Mouse (Mus musculus) MEL (cell line): Measurements from ENCODE around the gene Stxbp5l. TPM values are rescaled to one million over a fixed set of nuclear protein-coding genes. Genes with fewer than 3 reads are reported as not detected.

Source experiments
- DNase-seq: peaks from one replicate; pipeline ENCODE4 v3.0.0; 2011; ENCODE audit warnings: low read depth, low spot score
- H3K27ac ChIP-seq: 2 replicates; pipeline ENCODE4 v1.5.1; 2012; ENCODE audit warnings: low read depth, mild to moderate bottlenecking, control low read depth, low read length, moderate library complexity; ENCODE audit not compliant: control insufficient read depth
- H3K27me3 ChIP-seq, 2 experiments: fragments of 150-350 bp in 1 of 2; sonication (generic) in 1 of 2; 2 replicates each; pipeline ENCODE4 v1.6.1; 2012; ENCODE audit warnings: low read length in 2 of 2, mild to moderate bottlenecking in 2 of 2, improper control_type of control experiment in 1 of 2, moderate library complexity in 1 of 2; ENCODE audit not compliant: insufficient read depth in 2 of 2, control insufficient read depth in 1 of 2
- H3K36me3 ChIP-seq, 2 experiments: 2 replicates each; pipeline ENCODE4 v1.6.1; 2012 to 2014; ENCODE audit warnings: low read length in 2 of 2, improper control_type of control experiment in 1 of 2, inconsistent platforms in 1 of 2, mild to moderate bottlenecking in 1 of 2; ENCODE audit not compliant: insufficient read depth in 2 of 2, control insufficient read depth in 1 of 2
- H3K4me1 ChIP-seq, 2 experiments: fragments of 150-350 bp in 1 of 2; sonication (generic) in 1 of 2; 2 replicates each; pipeline ENCODE4 v1.6.1; 2012; ENCODE audit warnings: low read length in 2 of 2, improper control_type of control experiment in 1 of 2, mild to moderate bottlenecking in 1 of 2; ENCODE audit not compliant: insufficient read depth in 2 of 2, control insufficient read depth in 1 of 2
- H3K4me3 ChIP-seq, 2 experiments: fragments of 150-350 bp in 1 of 2; sonication (generic) in 1 of 2; 2 replicates each; pipeline ENCODE4 v1.5.1; 2012; ENCODE audit warnings: low read depth in 2 of 2, low read length in 2 of 2, mild to moderate bottlenecking in 2 of 2, moderate library complexity in 2 of 2, control low read depth in 1 of 2, improper control_type of control experiment in 1 of 2; ENCODE audit not compliant: control insufficient read depth in 1 of 2, insufficient read depth in 1 of 2
- H3K79me2 ChIP-seq: 2 replicates; pipeline ENCODE4 v1.6.1; 2012; ENCODE audit warnings: mild to moderate bottlenecking, low read length, moderate library complexity; ENCODE audit not compliant: control insufficient read depth, poor library complexity, insufficient read depth
- H3K9ac ChIP-seq: 2 replicates; pipeline ENCODE4 v1.6.1; 2012; ENCODE audit warnings: low read depth, mild to moderate bottlenecking, control low read depth, low read length, moderate library complexity; ENCODE audit not compliant: control insufficient read depth, poor library complexity, severe bottlenecking
- H3K9me3 ChIP-seq: fragments of 150-350 bp; sonication (generic); replicated peaks from 2 replicates; pipeline ENCODE4 v1.6.1; 2012; ENCODE audit warnings: mild to moderate bottlenecking, low read length, improper control_type of control experiment, moderate library complexity; ENCODE audit not compliant: insufficient read depth
- CHD2 ChIP-seq: IDR thresholded peaks from 2 replicates; pipeline ENCODE4 v1.6.1; 2011; ENCODE audit warnings: low read length, improper control_type of control experiment
- CTCF ChIP-seq, 3 experiments: IDR thresholded peaks in 2 of 3; conservative IDR thresholded peaks in 1 of 3; 2 replicates each; pipeline ENCODE4 v1.5.1; 2011 to 2012; ENCODE audit warnings: low read length in 3 of 3, low read depth in 2 of 3, mild to moderate bottlenecking in 2 of 3, improper control_type of control experiment in 1 of 3, inconsistent platforms in 1 of 3, mixed read lengths in 1 of 3, moderate library complexity in 1 of 3; ENCODE audit not compliant: control insufficient read depth in 1 of 3, insufficient read depth in 1 of 3, poor library complexity in 1 of 3, severe bottlenecking in 1 of 3
- EP300 ChIP-seq, 2 experiments: IDR thresholded peaks; 2 replicates each; pipeline ENCODE4 v1.6.1; 2011; ENCODE audit warnings: improper control_type of control experiment in 2 of 2, low read length in 2 of 2, low read depth in 1 of 2, mild to moderate bottlenecking in 1 of 2
- GABPA ChIP-seq: IDR thresholded peaks from 2 replicates; pipeline ENCODE4 v1.6.1; 2012; ENCODE audit warnings: low read depth, mild to moderate bottlenecking, inconsistent platforms, low read length, improper control_type of control experiment, moderate library complexity
- GATA1 ChIP-seq: IDR thresholded peaks from 2 replicates; pipeline ENCODE4 v1.6.1; 2011; ENCODE audit warnings: low read depth, low read length, improper control_type of control experiment
- HCFC1 ChIP-seq: IDR thresholded peaks from 2 replicates; pipeline ENCODE4 v1.6.1; 2012; ENCODE audit warnings: low read depth, mild to moderate bottlenecking, inconsistent platforms, low read length, improper control_type of control experiment, moderate library complexity
- MAFK ChIP-seq: IDR thresholded peaks from 2 replicates; pipeline ENCODE4 v1.6.1; 2011; ENCODE audit warnings: low read depth, mild to moderate bottlenecking, low read length, improper control_type of control experiment, borderline replicate concordance
- MAX ChIP-seq: IDR thresholded peaks from 2 replicates; pipeline ENCODE4 v1.6.1; 2011; ENCODE audit warnings: low read length, improper control_type of control experiment
- MEF2A ChIP-seq: IDR thresholded peaks from 2 replicates; pipeline ENCODE4 v1.6.1; 2014; ENCODE audit warnings: low read depth, mild to moderate bottlenecking, inconsistent platforms, low read length, improper control_type of control experiment; ENCODE audit not compliant: poor library complexity, insufficient replicate concordance, severe bottlenecking; ENCODE audit errors: extremely low read depth
- MXI1 ChIP-seq: IDR thresholded peaks from 2 replicates; pipeline ENCODE4 v1.6.1; 2011; ENCODE audit warnings: mild to moderate bottlenecking, low read depth, low read length, improper control_type of control experiment
- MYC ChIP-seq: IDR thresholded peaks from 2 replicates; pipeline ENCODE4 v1.6.1; 2011; ENCODE audit warnings: low read depth, mild to moderate bottlenecking, low read length, improper control_type of control experiment, moderate library complexity
- NELFE ChIP-seq: IDR thresholded peaks from 2 replicates; pipeline ENCODE4 v1.6.1; 2011; ENCODE audit warnings: low read depth, low read length, improper control_type of control experiment
- NRF1 ChIP-seq: IDR thresholded peaks from 2 replicates; pipeline ENCODE4 v1.6.1; 2014; ENCODE audit warnings: low read depth, mild to moderate bottlenecking, inconsistent platforms, low read length, improper control_type of control experiment, moderate library complexity; ENCODE audit not compliant: poor library complexity, insufficient read depth, severe bottlenecking
- POLR2AphosphoS5 ChIP-seq: IDR thresholded peaks from 2 replicates; pipeline ENCODE4 v1.6.1; 2012; ENCODE audit warnings: low read depth, borderline replicate concordance, mild to moderate bottlenecking, inconsistent platforms, low read length, moderate library complexity, mixed read lengths
- RAD21 ChIP-seq: IDR thresholded peaks from 2 replicates; pipeline ENCODE4 v1.6.1; 2011; ENCODE audit warnings: mild to moderate bottlenecking, low read depth, low read length, improper control_type of control experiment
- TBP ChIP-seq: IDR thresholded peaks from 2 replicates; pipeline ENCODE4 v1.8.0; 2011; ENCODE audit warnings: low read depth, low read length, improper control_type of control experiment
- TCF12 ChIP-seq: IDR thresholded peaks from 2 replicates; pipeline ENCODE4 v1.6.1; 2014; ENCODE audit warnings: low read depth, mild to moderate bottlenecking, inconsistent platforms, low read length, improper control_type of control experiment, moderate library complexity
- UBTF ChIP-seq: IDR thresholded peaks from 2 replicates; pipeline ENCODE4 v1.6.1; 2012; ENCODE audit warnings: low read depth, mild to moderate bottlenecking, inconsistent platforms, low read length, improper control_type of control experiment, moderate library complexity, borderline replicate concordance; ENCODE audit not compliant: insufficient read depth
- USF1 ChIP-seq: IDR thresholded peaks from 2 replicates; pipeline ENCODE4 v1.6.1; 2014; ENCODE audit warnings: low read depth, mild to moderate bottlenecking, inconsistent platforms, low read length, improper control_type of control experiment, moderate library complexity
- USF2 ChIP-seq, 2 experiments: IDR thresholded peaks; 2 replicates each; pipeline ENCODE4 v1.6.1; 2011 to 2012; ENCODE audit warnings: improper control_type of control experiment in 2 of 2, low read length in 2 of 2, borderline replicate concordance in 1 of 2, inconsistent platforms in 1 of 2, low read depth in 1 of 2, mild to moderate bottlenecking in 1 of 2; ENCODE audit not compliant: insufficient read depth in 1 of 2
- ZMIZ1 ChIP-seq: IDR thresholded peaks from 2 replicates; pipeline ENCODE4 v1.6.1; 2012; ENCODE audit warnings: low read depth, mild to moderate bottlenecking, inconsistent platforms, low read length, improper control_type of control experiment, moderate library complexity
- polyA plus RNA-seq, 2 experiments: library from polyadenylated mRNA; stranded (reverse) in 1 of 2; unstranded in 1 of 2; fragments of >175 nt in 1 of 2; fragments of >200 nt in 1 of 2; gene quantifications; 2 replicates each; pipeline versions ENCODE4 v1.2.1 to v1.2.4; 2012; ENCODE audit warnings: low replicate concordance in 2 of 2, low read depth in 1 of 2; ENCODE audit not compliant: insufficient read length in 2 of 2, insufficient read depth in 1 of 2, missing spikeins in 1 of 2
- total RNA-seq: library from RNA; depleted of rRNA; stranded (reverse); fragments of 300-350 nt; gene quantifications from 2 replicates; pipeline ENCODE4 v1.2.3, GENCODE M21; 2012

Gene Stxbp5l
- total and polyA plus RNA-seq, 3 experiments = not detected

DNA sequence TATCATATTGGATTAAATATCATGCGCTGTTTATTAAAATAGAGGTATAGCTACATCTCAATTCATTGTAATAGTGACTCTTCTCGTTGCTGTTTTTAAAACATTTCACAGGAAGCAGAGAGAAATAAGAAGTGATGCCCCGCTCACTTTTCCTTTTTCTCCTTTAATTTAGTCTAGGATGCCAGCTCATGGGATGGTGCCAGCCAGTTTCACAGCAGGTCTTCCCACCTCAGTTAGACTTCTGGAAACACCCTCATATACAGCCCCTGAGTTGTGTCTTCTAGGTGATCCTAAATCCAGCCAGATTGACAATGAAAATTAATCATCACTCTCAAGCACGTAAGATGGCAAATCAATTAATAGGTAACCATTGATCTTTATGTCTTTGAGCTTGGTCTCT lies 17.3 kb downstream of the Stxbp5l start:
- no peaks in the 10 kb centered on the region for H3K9me3 ChIP-seq
- no peak overlapping the region for H3K4me3 ChIP-seq
- no peaks in the 10 kb centered on the region; a peak in 1 of 4 replicates for H3K27me3 ChIP-seq
- no peak for DNase-seq
- H3K9ac ChIP-seq = no peak overlapping the region
- no peaks in the 10 kb centered on the region for H3K36me3 ChIP-seq
- TF ChIP-seq USF1 = no peak
- TF ChIP-seq GATA1 = no peak
- TF ChIP-seq MYC = no peak
- TF ChIP-seq MEF2A = no peak
- no peak for TF ChIP-seq NELFE
- no peak for TF ChIP-seq TBP
- TF ChIP-seq ZMIZ1 = no peak
- no peak for TF ChIP-seq MXI1
- no peak for TF ChIP-seq HCFC1
- TF ChIP-seq CHD2 = no peak
- no peak for TF ChIP-seq MAX
- no peak for TF ChIP-seq MAFK
- TF ChIP-seq UBTF = no peak
- TF ChIP-seq CTCF (IDR thresholded peaks at IDR 0.05 in 2 of 3, conservative IDR thresholded peaks at IDR 0.05 in 1 of 3; ENCODE audit: control insufficient read depth in 1 of 3, insufficient read depth in 1 of 3, low read depth in 2 of 3, low read length in 3 of 3, poor library complexity in 1 of 3, severe bottlenecking in 1 of 3) = no peak
- TF ChIP-seq USF2 (IDR thresholded peaks at IDR 0.05; ENCODE audit: borderline replicate concordance in 1 of 2, insufficient read depth in 1 of 2, low read depth in 1 of 2, low read length in 2 of 2) = no peak
- TF ChIP-seq RAD21 = no peak
- no peak for TF ChIP-seq NRF1
- no peak for TF ChIP-seq POLR2AphosphoS5
- TF ChIP-seq TCF12 = no peak
- TF ChIP-seq EP300 (IDR thresholded peaks at IDR 0.05; ENCODE audit: low read depth in 1 of 2, low read length in 2 of 2) = no peak
- TF ChIP-seq, all 39 proteins: peak for 0
- Histone ChIP-seq H3K79me2 (no peaks in the 10 kb centered on the region), H3K4me1 (no peaks in the 10 kb centered on the region), H3K27ac (no peak overlapping the region)

DNA sequence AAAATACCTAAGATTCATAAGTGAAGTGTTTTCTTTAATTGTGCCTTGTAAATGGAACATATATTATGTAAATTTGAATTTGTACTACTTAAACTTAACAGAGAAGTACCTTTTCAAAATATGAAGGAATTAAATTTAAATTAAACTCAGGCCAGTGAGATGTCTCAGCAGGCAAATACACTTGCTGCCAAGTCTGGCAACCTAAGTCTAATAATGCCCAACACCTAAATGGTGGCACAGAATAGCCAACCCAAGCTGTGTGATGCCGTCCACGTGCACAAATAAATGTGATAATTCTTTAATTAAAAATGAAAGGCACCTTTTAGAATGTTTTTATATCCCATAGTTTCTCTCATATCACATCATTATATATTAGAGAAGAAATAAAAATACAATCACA lies 20.8 kb downstream of the Stxbp5l start:
- Histone ChIP-seq H3K79me2 (no peaks in the 10 kb centered on the region), H3K36me3 (no peaks in the 10 kb centered on the region), H3K4me3 (no peak overlapping the region), H3K4me1 (no peaks in the 10 kb centered on the region), H3K27ac (no peak overlapping the region), H3K9ac (no peak overlapping the region), H3K9me3 (no peaks in the 10 kb centered on the region), H3K27me3 (no peaks in the 10 kb centered on the region; a peak in 1 of 4 replicates)
- TF ChIP-seq GABPA = no peak
- DNase-seq = no peak
